Mouse (Mus musculus) left cerebral cortex, postnatal 4 days (tissue): ENCODE measurements at regions not wholly inside any gene's neighbourhood (a gene's known extent, or its start where the extent isn't known, plus 50 kb on each side); places are given as distances from the start of the nearest gene placed in this dataset.

Experiments
- DNase-seq: peaks from one replicate; pipeline ENCODE4 v3.0.0-alpha.2; 2022
- intact Hi-C: fragments of 180-260 bp; cut with DNase I; formaldehyde crosslinking; loops from one replicate; pipeline ENCODE4 v1.15.1; 2025

DNA sequence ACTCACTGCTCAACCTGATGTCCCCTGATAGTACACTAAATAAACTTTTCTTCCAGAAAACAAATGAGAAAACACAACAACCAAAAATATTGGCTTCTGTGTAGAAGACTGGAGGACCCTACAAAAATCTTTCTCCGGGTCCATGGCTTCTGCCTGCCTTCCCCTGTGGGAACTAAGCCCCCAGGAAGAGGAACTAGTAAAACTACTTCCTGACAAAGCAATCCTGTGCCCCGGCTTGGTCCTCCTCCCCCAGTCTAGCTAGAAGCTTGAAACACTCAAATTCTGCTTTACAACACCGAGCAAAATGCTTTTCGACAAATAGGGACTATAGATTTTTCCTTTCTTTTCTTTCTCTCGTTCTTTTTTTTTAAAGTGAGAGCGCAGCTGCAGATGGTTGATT lies 51.3 kb upstream of the Mki67 start:
- no peak for DNase-seq
- intact Hi-C loops, result no loop called here

DNA sequence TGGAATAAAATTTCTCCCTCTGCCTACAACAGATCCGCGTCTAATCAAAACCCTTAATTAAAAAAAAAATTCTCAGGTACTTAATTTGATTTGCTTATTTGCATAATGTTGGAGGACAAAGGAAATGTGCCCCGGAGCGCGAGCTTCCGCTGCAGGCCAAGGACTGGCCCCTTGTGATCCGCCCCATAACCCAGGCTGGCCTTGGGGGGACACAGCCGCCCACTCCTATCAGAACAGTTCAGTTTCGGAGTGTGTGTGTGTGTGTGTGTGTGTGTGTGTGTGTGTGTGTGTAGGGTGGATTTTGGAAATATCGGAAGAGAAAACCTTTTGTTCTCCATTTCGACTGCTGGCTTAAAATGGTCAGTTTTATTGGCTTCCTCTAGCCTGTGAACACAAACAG lies 51.9 kb upstream of the Mki67 start:
- intact Hi-C loops, result no loop called here
- no peak for DNase-seq

DNA sequence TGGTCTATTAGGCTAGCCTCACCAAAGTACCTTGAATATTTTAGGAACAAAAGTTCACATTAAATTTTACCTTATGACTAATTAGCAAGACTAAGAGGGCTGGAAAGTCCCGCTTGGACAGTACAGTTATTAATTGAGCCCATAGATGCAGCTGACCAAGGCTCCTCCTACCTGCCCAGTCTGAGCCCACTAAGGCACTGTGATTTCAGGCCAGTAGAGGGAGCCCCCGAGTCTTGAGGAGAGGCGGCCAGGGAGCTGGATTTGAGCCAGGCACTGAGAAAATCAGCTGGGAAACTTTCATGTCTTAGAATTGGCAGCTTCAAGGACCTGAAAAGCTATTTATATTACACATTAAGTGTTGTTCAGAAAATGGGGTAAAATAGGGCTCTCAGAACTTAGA lies 52.4 kb upstream of the Mki67 start:
- intact Hi-C loops, result no loop called here
- DNase-seq, result peak; percentile 93

DNA sequence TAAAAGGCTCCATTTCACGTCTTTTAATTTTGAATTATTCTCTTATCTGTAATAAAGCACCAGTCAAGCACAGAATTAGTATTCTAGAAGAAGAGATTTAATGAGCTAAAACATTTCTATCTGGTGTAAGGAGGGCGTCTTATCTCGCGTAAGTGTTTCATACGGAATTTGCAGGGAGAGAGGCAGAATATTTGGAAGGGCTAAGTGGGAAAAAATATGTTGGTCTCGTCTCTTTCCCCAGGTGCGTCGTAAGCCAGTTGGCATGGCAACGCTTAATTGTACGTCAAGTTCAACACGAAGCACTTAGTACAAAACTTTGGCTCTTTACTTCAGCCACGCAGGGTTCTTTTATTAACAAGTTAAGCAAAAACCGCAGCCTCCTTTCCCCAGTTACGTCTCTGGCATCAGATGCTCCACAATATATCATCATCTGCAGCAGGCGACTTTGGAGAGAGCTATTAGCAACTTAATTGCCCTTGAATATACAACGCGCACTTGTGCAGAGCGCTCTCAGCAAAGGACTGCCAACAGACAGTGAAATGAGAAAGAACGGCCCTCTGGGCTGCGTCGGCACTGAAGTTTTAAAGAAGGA lies 53.0 kb upstream of the Mki67 start:
- no peak for DNase-seq
- intact Hi-C loops, result no loop called here

DNA sequence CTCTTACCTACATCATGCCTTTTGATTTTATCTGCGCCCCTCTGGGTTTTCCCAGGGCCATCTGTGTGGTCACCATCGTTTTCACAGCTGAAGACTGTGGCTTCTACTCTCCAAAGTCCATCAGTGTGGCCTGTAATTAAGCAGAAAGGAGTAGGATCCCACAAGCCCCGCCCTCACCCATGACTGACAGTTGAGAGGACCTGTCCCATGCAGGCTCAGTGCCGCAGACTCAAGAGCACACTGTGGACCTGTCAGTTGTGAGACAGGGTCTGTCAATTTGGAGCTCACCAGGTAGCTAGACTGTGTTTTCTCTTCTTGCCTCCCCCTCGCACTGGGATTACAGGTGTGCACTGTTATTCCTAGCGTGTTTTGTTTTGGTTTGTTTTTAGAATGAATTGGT lies 53.9 kb upstream of the Mki67 start:
- intact Hi-C loops, result no loop called here
- DNase-seq, result no peak

DNA sequence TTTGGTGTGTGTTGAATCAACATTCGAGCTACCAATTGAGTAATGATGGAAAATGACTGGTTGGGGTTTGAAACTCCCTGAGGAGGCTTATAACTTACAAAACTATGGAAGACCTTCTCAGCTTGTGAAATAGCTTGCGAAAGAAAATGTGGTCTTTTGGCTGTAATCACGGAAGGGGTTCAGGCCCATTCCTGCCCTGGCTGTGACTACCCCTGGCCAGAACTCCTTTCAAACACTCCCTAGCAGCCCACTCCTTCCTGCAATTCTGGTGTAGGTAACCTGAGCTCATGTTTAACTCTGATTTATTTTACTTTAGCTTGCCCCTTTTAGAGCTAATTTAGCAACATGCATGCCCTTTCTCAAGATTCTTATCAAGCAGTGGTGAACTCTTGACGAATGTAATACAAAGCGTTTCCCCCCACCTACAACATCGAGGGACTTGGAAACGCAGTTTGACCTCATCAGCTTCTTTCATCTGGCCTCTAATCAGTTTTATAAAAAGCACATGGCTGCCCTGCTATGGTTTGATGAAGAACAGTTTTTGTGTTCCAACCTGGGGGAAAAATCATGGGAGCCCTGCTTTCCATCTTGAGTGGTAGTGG lies 59.8 kb upstream of the Mki67 start:
- no peak for DNase-seq
- intact Hi-C loops, result no loop called here

DNA sequence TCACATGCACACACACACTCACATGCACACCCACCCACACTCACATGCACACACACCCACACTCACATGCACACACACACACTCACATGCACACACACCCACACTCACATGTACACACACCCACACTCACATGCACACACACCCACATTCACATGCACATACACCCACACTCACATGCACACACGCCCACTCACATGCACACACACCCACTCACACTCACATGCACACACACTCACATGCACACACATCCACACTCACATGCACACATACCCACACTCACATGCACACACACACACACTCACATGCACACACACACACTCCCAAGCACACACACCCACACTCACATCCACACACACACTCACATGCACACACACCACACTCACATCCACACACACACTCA lies 74.0 kb upstream of the Mki67 start:
- no peak for DNase-seq
- intact Hi-C loops, result no loop called here

DNA sequence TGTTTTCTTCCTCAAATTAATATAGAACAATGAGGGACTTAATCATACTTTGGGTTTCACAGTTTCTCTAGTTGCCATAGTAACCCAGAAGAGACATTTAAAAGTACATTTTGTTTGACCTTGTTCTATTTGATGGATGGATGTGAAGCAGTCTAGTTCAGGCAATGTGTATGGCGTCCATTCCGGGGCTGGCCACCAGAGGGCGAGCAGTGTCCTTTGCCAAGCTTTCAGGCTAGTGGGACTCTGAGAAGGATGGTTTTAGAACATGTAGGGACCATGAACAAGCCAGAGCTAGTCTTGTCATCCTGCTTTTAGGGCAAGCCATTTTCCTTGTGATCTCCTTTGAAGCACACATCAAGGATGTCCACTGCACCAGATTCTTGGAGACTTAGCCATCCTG lies 74.8 kb upstream of the Mki67 start:
- intact Hi-C loops, result no loop called here
- DNase-seq, result peak; percentile 74

DNA sequence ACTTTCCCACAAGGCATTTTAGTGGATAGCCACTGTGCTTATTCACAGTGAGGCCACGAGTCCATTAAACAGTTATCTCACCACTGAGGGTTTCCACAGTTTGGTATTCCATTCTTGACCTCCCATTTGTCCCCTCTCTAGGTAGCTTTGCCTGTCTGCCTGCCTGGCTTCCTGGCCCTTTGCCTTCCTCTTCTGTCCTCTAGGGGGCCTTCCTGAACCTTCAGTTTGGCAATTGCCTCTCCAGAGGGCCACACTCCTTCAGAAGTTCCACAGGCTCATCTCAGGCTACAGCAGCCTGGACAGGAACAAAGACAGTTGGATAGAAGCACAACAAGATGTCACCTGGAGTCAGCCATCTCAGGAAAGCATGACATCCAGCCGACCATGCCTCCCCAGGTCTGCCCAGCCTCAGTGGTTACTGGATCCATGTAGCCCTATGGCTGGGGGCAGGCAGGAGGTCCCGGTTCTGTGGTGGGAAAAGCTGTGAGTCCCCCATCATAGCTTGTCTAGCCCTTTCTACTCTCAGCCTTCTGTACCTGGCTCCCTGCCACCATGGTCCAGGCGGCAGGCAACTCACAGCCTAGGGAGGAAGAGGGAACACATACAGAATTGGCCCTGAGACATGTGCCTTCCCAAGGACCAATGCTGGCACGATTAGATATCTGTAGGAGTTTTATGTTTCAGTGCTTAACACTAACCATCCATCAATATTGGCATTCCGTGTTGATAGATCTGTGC lies 76.0 kb upstream of the Mki67 start:
- intact Hi-C loops, result no loop called here

DNA sequence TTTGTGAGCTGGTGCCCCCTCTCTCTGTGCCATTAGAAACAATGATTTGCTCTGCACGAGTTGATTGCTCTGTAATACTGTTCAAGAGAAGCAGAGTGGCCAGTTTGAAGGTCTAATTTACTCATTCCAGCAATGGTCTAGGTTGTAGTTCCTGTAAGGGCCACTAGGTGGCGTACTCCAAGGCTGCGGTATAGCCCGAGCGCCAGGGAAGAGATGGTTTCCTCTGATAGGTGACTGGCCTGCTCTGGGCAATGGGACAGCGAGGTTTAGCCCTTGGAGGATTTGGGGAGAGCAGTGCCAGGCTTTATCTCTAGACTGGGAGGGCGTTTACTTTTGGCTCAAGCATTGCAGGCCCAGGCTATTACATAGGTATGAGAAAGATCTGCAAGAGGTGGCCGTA lies 76.8 kb upstream of the Mki67 start:
- DNase-seq, result peak; percentile 43
- intact Hi-C loops, result no loop called here

More for the DNA sequence above, 76.0 kb upstream of the Mki67 start:
- DNase-seq, result peak; percentile 27

DNA sequence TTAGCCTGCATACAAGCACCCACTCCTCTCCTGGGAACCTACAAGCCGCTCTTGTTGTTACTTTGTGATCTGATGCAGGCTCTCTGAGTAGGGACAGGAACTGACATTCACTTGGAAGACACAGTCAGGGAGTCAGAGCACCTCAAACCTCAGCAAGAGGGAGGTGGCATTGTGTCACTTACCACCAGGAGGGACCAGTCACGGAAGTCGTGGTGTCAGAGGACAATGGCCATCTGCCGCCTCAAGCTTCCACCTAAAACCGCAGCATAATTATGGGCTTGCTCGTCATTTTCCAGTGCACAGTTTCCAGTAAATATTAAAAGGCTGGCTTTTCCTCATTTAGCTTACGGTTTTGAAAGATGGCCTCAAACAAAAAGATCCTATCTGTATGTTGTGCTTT lies 78.1 kb upstream of the Mki67 start:
- DNase-seq, result no peak
- intact Hi-C loops, result no loop called here

DNA sequence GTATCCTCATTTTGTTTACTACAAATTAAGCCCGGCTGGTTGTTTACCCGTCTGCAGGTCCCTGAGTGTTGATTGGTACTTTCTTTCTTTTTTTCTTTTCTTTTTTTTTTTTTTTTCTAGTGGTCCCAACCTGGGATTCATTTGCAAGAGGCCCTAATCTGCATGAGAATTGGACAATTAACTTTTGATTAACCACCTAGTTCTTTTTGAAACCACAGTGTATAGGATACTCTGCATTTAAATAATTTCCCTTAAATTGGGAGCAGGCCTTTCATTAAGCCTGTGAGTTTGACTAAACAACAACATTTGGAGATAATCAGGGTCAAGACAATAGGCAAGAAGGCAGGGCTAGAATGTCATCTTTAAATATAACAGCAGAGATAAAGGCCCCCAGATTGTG lies 78.5 kb upstream of the Mki67 start:
- intact Hi-C loops, result no loop called here
- no peak for DNase-seq

DNA sequence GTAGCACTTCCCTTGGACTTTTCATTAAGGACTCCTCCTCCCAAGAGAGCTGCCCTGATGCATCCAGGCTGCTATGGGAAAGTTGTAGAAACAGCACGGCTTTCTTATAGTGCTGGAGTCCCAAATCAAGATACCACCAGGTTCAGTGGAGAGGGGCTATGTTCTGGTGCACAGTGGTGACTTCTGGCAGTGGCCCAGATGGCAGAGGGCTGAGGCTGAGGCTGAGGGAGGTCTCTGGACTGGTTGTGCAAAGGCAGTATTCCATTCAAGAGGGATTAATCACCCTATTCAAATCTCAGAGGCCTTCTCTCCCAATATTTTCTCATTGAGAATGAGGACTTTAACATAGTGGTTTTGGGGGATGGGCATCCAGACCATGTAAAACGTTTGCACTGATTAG lies 82.3 kb upstream of the Mki67 start:
- no peak for DNase-seq
- intact Hi-C loops, result no loop called here

DNA sequence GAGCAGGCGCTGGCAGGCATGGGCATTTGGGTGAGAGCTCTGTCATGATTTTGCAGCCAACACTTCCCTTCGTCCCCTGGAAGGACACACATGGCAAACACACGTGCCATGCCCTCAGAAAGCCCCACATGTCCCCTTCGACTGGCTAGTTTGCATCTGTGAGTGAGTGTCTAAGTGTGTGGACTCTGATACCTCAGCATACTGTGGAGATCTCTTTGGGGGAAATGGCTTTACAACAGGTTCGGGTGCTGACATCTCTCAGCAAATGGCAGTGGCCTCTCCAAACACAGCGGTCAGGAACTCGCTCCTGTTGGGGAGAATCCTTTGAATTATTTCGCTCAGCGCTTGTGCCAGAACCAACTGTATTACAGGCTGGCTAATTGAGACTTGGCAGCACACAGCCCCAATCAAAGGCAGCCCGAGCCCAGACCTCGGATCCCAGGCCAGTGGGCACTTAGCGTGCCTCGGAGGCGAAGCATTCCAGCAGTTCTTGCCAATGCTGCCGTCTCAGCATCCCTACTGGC lies 86.5 kb upstream of the Mki67 start:
- peak; percentile 75 for DNase-seq
- intact Hi-C loops, result no loop called here

DNA sequence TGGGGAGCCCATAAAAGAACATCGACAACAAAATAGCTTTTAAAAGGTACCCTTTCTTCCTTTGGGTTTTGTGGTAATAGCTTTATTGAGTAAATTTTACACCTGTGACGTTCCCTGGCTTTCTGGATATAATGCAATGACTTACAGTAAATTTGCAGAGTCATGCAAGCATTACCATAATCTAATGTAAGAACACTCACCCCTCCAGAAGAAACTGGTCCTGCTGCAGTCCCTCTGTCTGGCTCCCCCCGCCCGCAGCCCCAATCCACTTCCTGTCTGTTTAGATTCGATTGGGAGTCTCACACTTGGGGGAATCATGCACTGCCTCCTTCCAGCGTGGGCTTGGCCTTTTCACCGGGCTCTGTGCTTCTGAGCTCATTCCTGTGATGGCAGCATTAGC lies 88.6 kb upstream of the Mki67 start:
- DNase-seq, result no peak
- intact Hi-C loops, result no loop called here

DNA sequence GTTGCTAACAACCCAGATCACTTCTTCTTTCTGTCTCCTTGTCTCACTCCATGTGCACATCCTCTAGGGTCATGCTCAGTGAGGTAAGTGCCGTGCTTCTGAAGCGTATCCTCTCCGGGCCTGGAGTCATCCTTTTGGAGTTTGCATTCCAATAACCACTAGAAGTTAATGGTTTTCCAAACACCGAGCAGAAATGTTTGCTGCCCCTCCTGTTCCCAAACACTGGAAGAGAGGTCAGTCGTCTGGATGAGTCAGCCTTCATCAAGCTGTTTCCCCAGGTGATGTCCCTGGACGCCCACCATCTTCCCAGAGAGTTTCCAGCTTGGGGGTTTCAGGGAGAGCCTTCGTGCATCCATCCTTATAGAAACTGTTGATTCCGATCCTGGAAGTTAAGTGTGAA lies 90.0 kb upstream of the Mki67 start:
- intact Hi-C loops, result no loop called here
- DNase-seq, result no peak

DNA sequence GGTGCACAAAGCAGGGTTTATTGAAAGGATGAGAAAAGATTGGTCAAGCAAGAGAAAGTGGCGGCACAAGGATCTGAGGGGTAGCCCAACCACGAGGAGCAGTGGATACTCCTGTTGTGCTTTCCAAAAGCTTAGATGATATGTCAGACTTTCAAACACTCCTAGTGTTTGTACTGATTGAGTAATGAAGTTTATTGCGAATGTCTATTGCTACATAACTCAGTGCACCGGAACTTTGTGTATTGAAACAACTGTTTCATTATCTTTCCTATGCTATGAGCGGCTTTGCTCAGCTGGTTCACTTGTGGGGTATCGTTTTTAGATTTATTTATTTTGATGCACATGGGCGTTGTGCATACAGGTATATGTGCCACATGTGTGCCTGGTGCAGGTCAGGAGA lies 90.5 kb upstream of the Mki67 start:
- intact Hi-C loops, result no loop called here

DNA sequence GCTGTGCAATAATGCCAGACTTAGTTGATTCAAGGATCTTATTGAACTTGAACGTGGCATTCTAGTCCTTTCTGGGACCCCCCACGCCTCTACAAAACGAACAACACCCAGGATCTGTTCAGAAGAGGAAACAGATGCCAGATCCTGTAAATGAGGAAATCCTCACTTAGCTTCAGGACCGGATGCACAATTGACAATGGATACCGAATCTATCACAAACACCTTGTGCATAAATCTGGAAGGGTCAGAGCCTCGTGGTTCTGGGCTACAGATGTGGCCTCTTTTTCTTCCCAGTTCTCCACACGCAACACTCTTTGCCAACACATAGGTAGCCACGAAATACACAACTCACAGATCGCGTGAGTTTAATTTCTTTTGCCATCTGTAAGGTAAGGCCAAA lies 93.0 kb upstream of the Mki67 start:
- no peak for DNase-seq
- intact Hi-C loops, result no loop called here

More for the DNA sequence above, 90.5 kb upstream of the Mki67 start:
- DNase-seq, result no peak

DNA sequence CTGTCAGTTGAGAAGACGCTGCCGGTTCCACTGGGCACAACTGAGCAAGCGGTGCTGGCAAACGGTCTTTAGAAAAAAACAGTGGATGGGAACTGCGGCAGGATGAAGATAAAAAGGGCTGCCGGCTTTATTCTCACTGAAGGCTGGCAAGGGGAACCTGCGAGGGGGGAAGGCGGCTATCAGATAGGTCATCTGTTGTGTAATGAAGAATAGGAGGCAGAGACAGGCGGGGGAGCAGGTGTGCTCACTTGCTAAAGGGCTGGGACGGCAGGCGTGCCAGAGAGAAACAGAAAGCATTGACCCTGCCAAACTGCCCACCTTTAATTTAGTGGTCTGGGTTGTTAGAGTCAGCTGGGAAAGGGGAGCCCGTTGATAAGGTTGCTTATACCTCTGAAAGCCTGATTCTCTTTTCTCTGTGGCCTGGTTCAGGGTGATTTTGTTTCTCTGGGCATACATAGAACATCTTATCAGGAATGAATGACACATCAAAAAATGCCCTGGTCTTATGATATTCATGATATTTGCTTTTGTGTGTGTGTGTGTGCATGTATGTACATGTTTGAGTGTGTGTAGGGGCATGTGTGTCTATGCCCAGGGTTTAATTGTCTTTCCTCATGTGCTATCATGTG lies 93.7 kb upstream of the Mki67 start:
- intact Hi-C loops, result no loop called here

DNA sequence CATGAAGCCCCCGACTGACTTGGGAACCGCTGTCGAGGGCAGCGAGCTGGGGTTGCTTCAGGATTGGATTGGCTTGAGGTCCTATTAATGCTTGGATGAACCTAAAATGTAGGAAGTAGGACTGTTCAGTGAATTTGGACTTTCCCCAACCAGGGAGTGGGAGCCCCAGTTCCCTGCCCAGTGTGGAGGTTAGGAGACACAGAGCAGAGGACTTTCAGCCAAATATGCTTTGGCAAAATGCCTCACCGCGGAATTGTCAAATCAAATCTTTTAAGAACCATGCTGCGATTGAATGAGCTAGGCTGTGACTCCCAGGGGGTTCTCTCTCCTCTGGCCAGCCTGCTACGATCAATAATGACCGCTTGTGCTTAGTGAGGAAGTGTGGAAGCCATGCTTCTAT lies 94.8 kb upstream of the Mki67 start:
- DNase-seq, result peak; percentile 37
- intact Hi-C loops, result no loop called here

More for the DNA sequence above, 93.7 kb upstream of the Mki67 start:
- DNase-seq, result no peak

DNA sequence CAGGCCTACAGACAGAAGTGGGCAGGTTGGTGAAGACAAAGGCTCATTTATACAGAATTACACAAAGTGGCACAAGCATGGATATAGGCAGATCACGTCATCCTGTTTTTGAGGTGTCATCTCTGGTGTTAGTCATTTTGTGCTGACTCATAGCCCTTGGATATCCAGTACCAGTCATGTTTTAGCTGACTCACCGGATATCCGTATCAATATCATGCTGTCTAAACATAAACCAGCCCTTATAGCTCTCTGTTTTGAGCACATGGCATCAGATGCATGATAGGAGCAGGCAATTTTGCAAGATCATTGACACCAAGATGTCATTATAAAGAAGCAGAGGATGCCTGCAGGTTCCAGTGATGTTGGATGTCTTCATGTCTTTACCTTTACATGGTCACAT lies 97.5 kb upstream of the Mki67 start:
- intact Hi-C loops, result no loop called here
- no peak for DNase-seq

DNA sequence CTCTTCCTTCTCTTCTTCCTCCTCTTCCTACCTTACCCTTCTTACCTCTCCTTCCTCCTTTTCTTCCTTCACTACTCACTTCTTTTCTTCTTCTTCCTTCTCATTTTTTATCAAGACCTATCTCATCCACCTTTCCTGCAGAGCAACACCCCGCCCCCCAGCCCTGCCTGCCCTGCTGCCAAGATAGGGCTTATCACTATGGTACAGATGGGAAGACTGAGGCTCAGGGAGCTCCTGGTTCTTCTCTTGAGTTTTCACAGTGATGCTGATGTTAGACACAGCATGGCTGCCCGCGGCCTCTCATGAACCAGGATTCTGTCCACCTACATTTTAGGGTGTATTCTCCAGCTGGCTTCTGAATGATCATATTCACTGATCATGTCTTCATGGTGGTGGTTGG lies 100.0 kb upstream of the Mki67 start:
- intact Hi-C loops, result no loop called here
- no peak for DNase-seq
